Mouse (Mus musculus) MEL-GATA-1-ER (cell line): ENCODE measurements around the gene Olfr1051.
"Not testable (repeated sequence)": the region's sequence is repeated elsewhere in the genome, so short reads cannot be mapped to it uniquely, and the experiment has no call there.

ENCODE experiments used
- DNase-seq: peaks from one replicate; pipeline ENCODE4 v3.0.0-alpha.2; 2012; ENCODE audit warnings: low read depth; ENCODE audit errors: extremely low read depth

Olfr1051 gene

GRCm38 (mm10) chr2:86278988-86279387 is at the start of gene Olfr1051:
Gene Olfr1051 (minus strand): TSS chr2:86279088.
- DNase-seq = not testable (repeated sequence)

- DNase-seq = no peak
Observed at GRCm38 (mm10) chr2:86315184-86315583, 36.3 kb upstream of the Olfr1051 start, which contains the start of gene Olfr1053. Gene Olfr1053 (minus strand): TSS chr2:86315284.

DNA sequence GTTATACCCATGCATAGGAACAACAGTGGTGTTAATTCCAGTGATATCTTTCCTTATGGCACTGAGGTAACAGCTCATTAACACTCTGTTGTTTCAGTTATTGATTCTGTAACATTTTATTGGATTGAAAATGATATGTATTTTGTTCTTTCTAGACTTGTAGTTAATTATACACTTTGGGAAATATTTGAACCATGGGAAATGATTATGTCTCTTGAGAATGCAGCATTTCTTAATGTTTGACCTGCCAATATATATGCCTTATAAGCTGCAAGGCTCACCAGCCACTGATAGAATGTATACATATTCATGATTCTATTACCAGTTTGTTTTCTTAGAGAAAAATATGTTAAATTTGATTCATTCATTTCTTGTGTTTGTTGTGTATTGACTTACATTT is 13.3 kb upstream of the Olfr1051 start, which contains the start of gene Olfr1052:
Gene Olfr1052, plus strand, starts transcription at position 301 of the 400 bp plus-strand sequence.
- DNase-seq = no peak

- not testable (repeated sequence) for DNase-seq
Observed at GRCm38 (mm10) chr2:86258228-86258627, 20.7 kb downstream of the Olfr1051 start, which contains the start of gene Olfr1049. Gene Olfr1049 (minus strand): TSS chr2:86258328.

- no peak for DNase-seq
Observed at GRCm38 (mm10) chr2:86240189-86240588, 38.7 kb downstream of the Olfr1051 start, which contains the start of gene Olfr1048. Gene Olfr1048 (minus strand): TSS chr2:86240289.

GRCm38 (mm10) chr2:86231301-86231700 is 47.6 kb downstream of the Olfr1051 start, which contains the start of gene Olfr1047:
Gene Olfr1047 (minus strand): TSS chr2:86231401.
- DNase-seq = no peak
